Mouse (Mus musculus): ENCODE results near the gene S100a11. TPM values are rescaled to one million over a fixed set of nuclear protein-coding genes. Genes with fewer than 3 reads are reported as not detected.

Gene S100a11
- polyA plus RNA-seq, 1 experiment from 2014 or later, result 312 TPM

DNA sequence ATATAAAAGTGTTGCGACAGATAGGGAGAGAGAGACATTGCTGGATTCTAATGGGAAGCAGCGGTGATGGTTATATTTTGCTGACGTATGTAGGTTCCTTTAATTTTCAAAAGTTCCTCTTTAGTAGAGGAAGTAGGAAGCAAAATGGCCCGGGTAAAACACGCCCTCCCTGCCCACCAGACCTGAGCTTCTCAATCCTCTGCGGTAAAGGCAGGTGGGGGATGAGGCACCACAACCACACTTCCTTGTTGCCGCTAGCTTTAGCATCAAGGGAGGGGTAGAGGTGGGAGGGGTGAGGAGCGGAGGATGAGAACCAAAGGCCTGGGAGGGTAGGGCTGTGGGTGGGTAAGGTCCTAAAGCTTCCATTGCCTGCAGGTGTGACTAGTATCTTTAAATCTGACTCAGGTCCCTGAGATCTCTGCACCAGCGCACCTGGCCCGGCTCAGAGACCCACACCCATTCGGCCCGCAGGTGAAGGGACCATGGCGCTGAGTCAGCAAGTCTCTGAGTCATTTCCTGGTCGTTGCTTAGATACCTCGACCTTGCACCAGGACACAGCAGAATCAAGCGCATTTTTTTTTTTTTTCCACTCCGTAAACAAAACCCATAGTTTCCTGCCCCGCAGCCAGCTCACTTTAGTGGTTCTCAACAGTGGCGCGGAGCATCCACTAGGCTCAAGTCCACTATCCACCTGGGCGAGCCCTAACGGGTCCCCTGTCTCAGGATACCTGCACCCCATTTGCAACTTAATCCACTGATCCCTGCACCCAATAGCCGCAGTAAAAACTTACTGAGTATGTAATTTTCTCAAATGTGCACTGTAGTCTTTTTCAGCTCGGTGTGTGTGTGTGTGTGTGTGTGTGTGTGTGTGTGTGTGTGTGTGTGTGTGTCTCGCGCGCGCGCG, 14.1 kb upstream of the S100a11 start:
- Histone ChIP-seq H3K4me3 (no peak overlapping the region), H3K27ac (replicated peaks) (no peak overlapping the region), H3K9ac (no peak overlapping the region), H3K9me3 (peaks cover 6% of the 10 kb centered on the region; the same call in 1 of the 2 replicates), H3K36me3 (no peaks in the 10 kb centered on the region), H3K4me2 (no peak overlapping the region), H3K4me1 (replicated peaks) (no peaks in the 10 kb centered on the region), H3K27me3 (no peaks in the 10 kb centered on the region)
- WGBS, result 47% methylated on average over 30 of the region's 30 CpGs
- no peak for ATAC-seq (ENCODE audit: low read depth)

DNA sequence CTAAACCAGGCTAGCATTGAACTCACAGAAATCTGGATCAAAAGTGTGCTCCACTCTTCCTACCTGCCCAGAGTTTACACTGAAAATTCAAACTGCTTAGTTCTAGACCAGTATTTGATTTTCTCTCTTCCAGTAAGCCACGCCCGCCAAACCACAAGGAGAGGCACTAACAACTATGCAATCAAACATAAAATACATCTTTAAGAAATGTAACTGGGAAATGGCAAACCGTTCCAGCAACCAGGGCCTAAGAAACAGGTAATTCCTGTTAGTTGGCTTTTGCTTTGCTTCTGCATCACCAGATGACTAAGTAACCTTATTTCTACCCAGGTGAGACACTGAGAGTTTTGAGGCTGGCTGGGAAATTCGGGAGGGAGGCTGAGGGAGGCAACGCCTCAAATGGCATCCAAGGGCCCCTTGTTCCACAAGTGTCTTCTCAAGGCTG, 13.4 kb upstream of the S100a11 start:
- H3K27me3 ChIP-seq, result no peaks in the 10 kb centered on the region
- H3K4me2 ChIP-seq, result no peak overlapping the region
- no peak overlapping the region for H3K9ac ChIP-seq
- ATAC-seq (ENCODE audit: low read depth), result no peak
- 72% methylated on average over 5 of the region's 5 CpGs for WGBS
- H3K4me1 ChIP-seq (replicated peaks), result no peaks in the 10 kb centered on the region
- H3K36me3 ChIP-seq, result no peaks in the 10 kb centered on the region
- H3K27ac ChIP-seq (replicated peaks), result no peak overlapping the region
- no peak overlapping the region for H3K4me3 ChIP-seq
- peaks cover 6% of the 10 kb centered on the region; the same call in 1 of the 2 replicates for H3K9me3 ChIP-seq

DNA sequence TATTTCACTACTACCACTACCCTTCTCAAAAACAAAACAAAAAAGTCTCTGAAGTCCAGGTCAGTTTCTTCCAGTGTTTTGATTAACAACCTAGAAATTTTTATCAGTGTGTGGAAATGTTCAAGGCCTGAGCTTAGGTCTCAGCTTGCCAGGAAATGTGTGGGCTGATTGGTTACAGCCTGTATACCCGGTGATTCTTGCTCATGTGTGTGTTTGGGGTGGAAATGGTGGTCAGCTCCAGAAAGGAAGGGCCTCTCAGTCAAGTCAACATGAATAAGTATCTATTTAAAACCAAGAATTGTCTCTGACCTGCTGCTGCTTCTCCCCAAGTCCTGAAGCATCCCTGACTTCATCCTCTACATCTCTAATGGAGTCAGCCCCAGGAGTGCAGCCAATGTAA, 11.0 kb upstream of the S100a11 start:
- WGBS, result 78% methylated on average over 1 of the region's 1 CpGs
- no peak for ATAC-seq (ENCODE audit: low read depth)

DNA sequence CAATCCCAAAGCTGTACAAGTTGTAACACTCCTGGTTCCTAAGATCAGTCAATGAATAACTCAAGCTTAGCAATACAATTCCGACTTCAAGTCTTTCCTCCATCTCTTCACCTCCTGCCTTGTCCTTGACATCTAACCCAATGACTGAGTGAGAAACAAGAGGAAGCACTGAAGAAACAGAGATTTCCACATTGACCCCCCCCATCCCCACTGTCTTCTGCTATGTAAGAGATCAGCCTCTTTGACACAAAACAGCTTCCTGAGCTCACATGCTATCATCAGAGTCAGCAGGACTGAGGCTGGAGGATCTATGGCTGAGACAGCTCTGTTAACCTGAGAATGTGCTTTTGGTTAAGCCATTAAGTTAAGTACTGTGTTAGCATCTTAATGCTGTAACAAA, 9.3 kb upstream of the S100a11 start:
- ATAC-seq (ENCODE audit: low read depth), result no peak
- no peaks in the 10 kb centered on the region for H3K4me1 ChIP-seq (replicated peaks)
- no peaks in the 10 kb centered on the region for H3K36me3 ChIP-seq
- H3K9ac ChIP-seq, result no peak overlapping the region
- no peaks in the 10 kb centered on the region for H3K27me3 ChIP-seq
- WGBS, result 85% methylated on average over 1 of the region's 1 CpGs
- no peak overlapping the region for H3K4me3 ChIP-seq
- no peak overlapping the region for H3K27ac ChIP-seq (replicated peaks)
- H3K9me3 ChIP-seq, result no peaks in the 10 kb centered on the region
- H3K4me2 ChIP-seq, result no peak overlapping the region

More for the DNA sequence above, 11.0 kb upstream of the S100a11 start:
- Histone ChIP-seq H3K27me3 (no peaks in the 10 kb centered on the region), H3K9me3 (no peaks in the 10 kb centered on the region), H3K4me1 (replicated peaks) (no peaks in the 10 kb centered on the region), H3K27ac (replicated peaks) (no peak overlapping the region), H3K9ac (no peak overlapping the region), H3K4me3 (no peak overlapping the region), H3K36me3 (no peaks in the 10 kb centered on the region), H3K4me2 (no peak overlapping the region)

DNA sequence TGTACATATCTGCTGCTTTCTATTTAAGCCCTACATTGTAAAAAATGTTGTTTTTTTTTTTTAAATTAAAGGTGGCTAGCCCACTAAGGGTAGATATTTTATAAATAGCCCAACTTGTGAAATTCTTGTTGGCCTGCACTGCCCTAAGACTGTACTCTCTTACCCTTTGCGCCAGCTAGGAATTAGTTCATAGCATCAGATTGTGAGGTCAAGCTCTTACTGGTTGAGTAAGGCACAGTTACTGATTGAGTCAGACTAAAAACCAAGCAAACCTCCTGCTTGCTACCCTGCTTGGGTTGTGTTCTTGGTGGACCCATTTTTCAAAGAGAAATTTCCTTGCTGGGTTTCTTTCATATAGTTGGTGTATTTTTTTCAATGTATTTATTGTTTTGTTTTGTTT, 8.5 kb upstream of the S100a11 start:
- H3K9ac ChIP-seq, result no peak overlapping the region
- H3K4me3 ChIP-seq, result no peak overlapping the region
- 93% methylated on average over 1 of the region's 1 CpGs for WGBS
- no peaks in the 10 kb centered on the region for H3K4me1 ChIP-seq (replicated peaks)
- ATAC-seq (ENCODE audit: low read depth), result no peak
- no peaks in the 10 kb centered on the region for H3K36me3 ChIP-seq
- H3K27me3 ChIP-seq, result no peaks in the 10 kb centered on the region
- H3K27ac ChIP-seq (replicated peaks), result no peak overlapping the region
- no peaks in the 10 kb centered on the region for H3K9me3 ChIP-seq
- H3K4me2 ChIP-seq, result no peak overlapping the region

DNA sequence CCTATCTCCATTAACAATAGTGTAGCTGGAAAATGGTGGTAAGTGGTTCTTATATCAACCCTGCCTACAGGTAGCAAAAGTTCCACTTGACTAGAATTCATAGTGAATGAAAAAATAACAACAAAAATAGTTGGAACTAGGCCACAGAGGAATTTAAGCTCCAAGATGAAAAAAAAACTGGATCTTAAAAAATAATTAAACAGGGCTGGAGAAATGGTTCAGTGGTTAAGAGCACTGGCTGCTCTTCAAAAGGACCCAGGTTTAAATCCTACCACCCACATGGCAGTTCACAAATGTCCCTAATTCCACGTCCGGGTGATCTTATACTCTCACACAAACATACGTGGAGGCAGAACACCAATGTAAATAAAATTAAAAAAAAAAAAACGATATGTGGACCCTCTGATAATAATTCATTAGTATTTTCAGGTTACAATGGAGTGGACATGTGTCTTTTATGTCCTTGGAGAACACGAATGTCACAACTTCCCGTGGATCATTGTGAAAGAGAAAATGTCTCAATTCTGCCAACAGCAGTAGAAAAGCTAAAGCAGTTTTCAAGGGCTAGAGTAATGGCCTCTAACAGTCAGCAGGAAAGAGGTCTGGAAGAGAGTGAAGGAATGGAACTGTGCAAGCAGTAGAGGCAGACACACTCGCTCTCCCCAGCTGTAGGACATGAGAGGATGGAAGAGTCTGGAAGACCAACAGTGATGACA, 7.7 kb upstream of the S100a11 start:
- no peak overlapping the region for H3K9ac ChIP-seq
- H3K9me3 ChIP-seq, result no peaks in the 10 kb centered on the region
- no peak for ATAC-seq (ENCODE audit: low read depth)
- no peaks in the 10 kb centered on the region for H3K36me3 ChIP-seq
- no peaks in the 10 kb centered on the region for H3K27me3 ChIP-seq
- H3K27ac ChIP-seq (replicated peaks), result no peak overlapping the region
- no peaks in the 10 kb centered on the region for H3K4me1 ChIP-seq (replicated peaks)
- H3K4me2 ChIP-seq, result no peak overlapping the region
- no peak overlapping the region for H3K4me3 ChIP-seq
- WGBS, result 83% methylated on average over 7 of the region's 7 CpGs

DNA sequence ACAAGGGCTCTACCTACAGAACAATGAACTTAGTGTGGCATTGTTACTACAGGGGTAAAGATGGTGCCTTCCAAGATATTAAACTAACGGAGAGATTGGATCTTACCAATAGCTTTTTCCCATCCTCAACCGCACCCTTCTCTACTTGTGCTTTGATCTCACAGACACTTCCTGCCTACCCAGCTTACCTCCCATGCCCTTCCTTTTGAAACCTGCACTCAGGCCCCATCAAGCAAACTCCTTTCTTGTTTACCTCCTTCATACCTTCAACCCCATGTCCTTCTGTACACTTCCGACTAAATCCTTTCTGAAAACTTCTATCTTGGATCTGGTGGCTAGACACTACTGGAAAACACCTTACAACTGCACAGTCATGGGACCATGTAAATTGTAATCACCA, 5.7 kb upstream of the S100a11 start:
- Histone ChIP-seq H3K9ac (no peak overlapping the region), H3K4me2 (no peak overlapping the region), H3K4me3 (no peak overlapping the region), H3K27me3 (peaks cover 3% of the 10 kb centered on the region; the same call in 1 of the 2 replicates), H3K9me3 (no peaks in the 10 kb centered on the region), H3K27ac (replicated peaks) (no peak overlapping the region), H3K4me1 (replicated peaks) (no peaks in the 10 kb centered on the region), H3K36me3 (no peaks in the 10 kb centered on the region)
- WGBS, result 94% methylated on average over 3 of the region's 3 CpGs
- no peak for ATAC-seq (ENCODE audit: low read depth)

DNA sequence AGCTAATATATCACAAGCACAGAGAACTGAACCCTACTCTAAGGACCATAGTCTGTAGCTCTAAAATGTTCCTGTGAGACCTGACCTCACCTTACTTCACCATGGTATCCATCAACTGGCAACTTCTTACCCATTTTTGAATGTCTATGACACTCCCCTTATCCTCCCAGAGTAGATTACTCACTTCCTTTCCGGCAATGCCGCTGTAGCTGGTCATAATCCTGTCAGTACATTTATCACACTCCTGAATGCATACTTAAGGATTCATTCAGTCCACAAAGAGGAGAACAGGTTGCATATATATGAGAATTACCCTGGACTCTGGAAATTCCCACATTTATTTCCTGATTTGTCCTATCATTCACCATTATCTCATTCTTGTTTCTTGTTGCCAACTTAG, 2.9 kb upstream of the S100a11 start:
- Histone ChIP-seq H3K4me3 (no peak overlapping the region), H3K4me2 (no peak overlapping the region), H3K27me3 (peaks cover 16% of the 10 kb centered on the region), H3K4me1 (replicated peaks) (peaks cover 9% of the 10 kb centered on the region), H3K9ac (no peak overlapping the region), H3K27ac (replicated peaks) (no peak overlapping the region), H3K9me3 (no peaks in the 10 kb centered on the region), H3K36me3 (no peaks in the 10 kb centered on the region)
- no peak for ATAC-seq (ENCODE audit: low read depth)
- 72% methylated on average over 2 of the region's 2 CpGs for WGBS

DNA sequence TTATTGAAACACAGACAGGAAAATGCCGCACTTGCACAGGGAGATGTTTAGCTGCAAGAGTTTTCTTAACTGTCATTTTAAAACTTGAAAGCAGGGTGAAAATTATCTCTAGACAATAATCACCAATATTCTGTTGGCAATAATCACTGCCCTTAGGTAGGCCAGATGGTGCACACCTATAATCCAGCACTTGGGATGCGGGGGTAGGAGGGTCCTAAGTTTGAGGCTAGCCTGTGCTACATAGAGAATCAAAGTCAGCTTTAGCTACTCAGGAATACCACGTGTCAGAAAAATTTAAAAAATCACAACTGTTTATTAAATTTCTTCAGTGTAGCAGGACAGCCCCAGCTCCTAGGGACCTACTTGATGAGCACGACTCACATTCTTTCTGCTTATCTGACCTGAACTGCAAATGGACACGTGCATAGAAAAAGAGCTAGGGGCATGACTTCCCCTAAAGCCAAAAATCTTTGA, 395 bp upstream of the S100a11 start:
- Histone ChIP-seq H3K36me3 (no peaks in the 10 kb centered on the region), H3K4me3 (no peak overlapping the region), H3K4me2 (peak overlapping the region; percentile 67), H3K9me3 (no peaks in the 10 kb centered on the region), H3K27ac (replicated peaks) (no peak overlapping the region), H3K4me1 (replicated peaks) (peaks cover 9% of the 10 kb centered on the region), H3K9ac (no peak overlapping the region), H3K27me3 (peaks cover 16% of the 10 kb centered on the region)
- peak; percentile 59 for ATAC-seq (ENCODE audit: low read depth)
- 62% methylated on average over 5 of the region's 5 CpGs for WGBS

DNA sequence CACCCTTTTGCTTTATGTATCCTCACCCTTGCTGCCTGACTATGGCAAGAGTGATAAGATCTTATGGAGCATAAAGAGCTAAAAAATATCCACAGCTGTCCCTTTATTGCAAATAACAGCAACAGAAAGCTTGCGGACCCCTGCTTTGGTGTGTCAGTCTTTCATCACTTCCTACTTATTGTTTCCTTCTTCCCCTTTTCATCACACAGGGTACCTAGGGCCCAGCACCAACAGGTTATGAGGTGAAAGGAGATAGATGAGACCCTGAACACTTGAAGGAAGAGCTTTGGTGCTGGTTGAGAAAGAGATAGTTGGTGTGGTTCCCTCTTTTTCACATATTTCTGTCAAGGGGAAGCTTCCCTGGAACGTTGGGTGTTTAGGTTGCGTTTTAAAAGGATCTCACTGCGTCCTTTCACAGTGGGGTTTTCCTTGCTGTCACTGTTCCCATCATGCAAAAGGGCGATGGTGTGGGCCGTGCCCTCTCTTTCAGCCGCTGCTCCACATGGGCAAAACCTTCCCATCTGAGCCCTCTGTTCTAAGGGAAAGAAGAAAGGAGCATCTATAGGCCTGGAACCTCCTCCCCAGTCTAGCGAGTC, 1.3 kb downstream of the S100a11 start:
- Histone ChIP-seq H3K4me1 (replicated peaks) (peaks cover 9% of the 10 kb centered on the region), H3K27ac (replicated peaks) (no peak overlapping the region), H3K4me2 (peak overlapping the region; percentile 67), H3K27me3 (peaks cover 16% of the 10 kb centered on the region), H3K9ac (no peak overlapping the region), H3K9me3 (no peaks in the 10 kb centered on the region), H3K36me3 (no peaks in the 10 kb centered on the region), H3K4me3 (peak overlapping the region; percentile 45; the same call in 1 of the 2 replicates)
- no peak for ATAC-seq (ENCODE audit: low read depth)
- 81% methylated on average over 8 of the region's 8 CpGs for WGBS

DNA sequence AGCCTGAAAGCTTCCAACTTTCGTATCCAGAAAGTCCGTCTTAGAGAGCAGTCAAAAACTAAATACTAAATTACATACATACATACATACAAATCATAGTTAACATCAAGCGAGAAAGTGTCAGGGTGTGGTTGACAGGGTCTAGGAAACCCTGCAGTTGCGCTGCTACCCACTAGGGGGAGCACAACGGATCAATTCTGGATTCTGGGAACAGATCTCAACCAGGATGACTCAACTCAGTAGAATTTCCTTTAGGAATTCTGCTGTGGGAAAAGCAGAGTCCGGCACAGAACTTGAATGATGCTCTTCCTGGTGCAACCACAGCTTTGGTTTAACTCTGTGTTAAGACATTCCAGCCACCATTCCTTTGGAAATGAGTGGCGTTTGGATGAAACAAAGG, 2.3 kb downstream of the S100a11 start:
- Histone ChIP-seq H3K27ac (replicated peaks) (no peak overlapping the region), H3K9me3 (no peaks in the 10 kb centered on the region), H3K9ac (no peak overlapping the region), H3K36me3 (no peaks in the 10 kb centered on the region), H3K4me1 (replicated peaks) (peaks cover 9% of the 10 kb centered on the region), H3K4me3 (no peak overlapping the region), H3K4me2 (no peak overlapping the region), H3K27me3 (peaks cover 16% of the 10 kb centered on the region)
- 46% methylated on average over 7 of the region's 7 CpGs for WGBS
- no peak for ATAC-seq (ENCODE audit: low read depth)

DNA sequence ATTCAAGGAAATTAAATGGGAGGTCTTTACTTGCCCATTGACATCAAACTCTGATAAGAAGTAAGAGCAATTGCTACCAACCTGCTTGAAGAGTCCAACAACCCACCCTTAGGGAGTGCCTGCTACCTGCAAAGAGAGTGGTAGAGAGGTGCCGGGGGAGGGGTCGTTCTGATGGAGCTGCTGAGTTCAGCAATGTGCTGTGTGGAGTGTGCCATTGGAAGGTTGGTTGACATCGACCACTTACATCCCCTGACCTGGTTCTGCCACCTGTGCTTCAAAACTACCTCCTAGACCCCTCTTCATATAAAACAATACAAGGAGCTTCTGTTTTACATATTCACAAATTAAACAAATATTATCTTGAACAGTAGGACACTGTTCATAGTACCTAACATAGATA, 7.0 kb downstream of the S100a11 start:
- Histone ChIP-seq H3K4me3 (no peak overlapping the region), H3K27ac (replicated peaks) (no peak overlapping the region), H3K4me2 (no peak overlapping the region), H3K9ac (no peak overlapping the region), H3K4me1 (replicated peaks) (no peaks in the 10 kb centered on the region), H3K9me3 (no peaks in the 10 kb centered on the region), H3K36me3 (no peaks in the 10 kb centered on the region), H3K27me3 (no peaks in the 10 kb centered on the region)
- WGBS, result 86% methylated on average over 3 of the region's 3 CpGs
- no peak for ATAC-seq (ENCODE audit: low read depth)

Data from neural tube, embryonic 13.5 days (tissue).